Mouse (Mus musculus) CH12.LX (cell line): ENCODE data around the gene Prm2. TPM values are rescaled to one million over a fixed set of nuclear protein-coding genes. Genes with fewer than 3 reads are reported as not detected.
A peak's percentile ranks its signal among the peaks of the same experiment; 100 is the strongest.

Experiments used
- DNase-seq: peaks from one replicate; pipeline ENCODE4 v3.0.0-alpha.2; 2013; ENCODE audit errors: extremely low read depth
- H3K27ac ChIP-seq: 2 replicates; pipeline ENCODE4 v1.5.1; 2012; ENCODE audit warnings: low read depth, mild to moderate bottlenecking, control low read depth, moderate library complexity; ENCODE audit not compliant: insufficient read depth
- H3K27me3 ChIP-seq: replicated peaks from 2 replicates; pipeline ENCODE3; 2012; ENCODE audit warnings: inconsistent platforms
- H3K36me3 ChIP-seq, 2 experiments: replicated peaks in 1 of 2; 2 replicates each; pipeline versions ENCODE3 to v1.6.1; 2012; ENCODE audit warnings: inconsistent platforms in 1 of 2, low read length in 1 of 2, mild to moderate bottlenecking in 1 of 2, mixed read lengths in 1 of 2, moderate library complexity in 1 of 2; ENCODE audit not compliant: control insufficient read depth in 1 of 2, insufficient read depth in 1 of 2
- H3K4me1 ChIP-seq, 2 experiments: 2 replicates each; pipeline ENCODE4 v1.6.1; 2012; ENCODE audit warnings: inconsistent platforms in 1 of 2, moderate library complexity in 1 of 2; ENCODE audit not compliant: insufficient read depth in 2 of 2, control insufficient read depth in 1 of 2
- H3K4me2 ChIP-seq: 2 replicates; pipeline ENCODE4 v1.6.1; 2012; ENCODE audit warnings: low read depth, mild to moderate bottlenecking, control low read depth; ENCODE audit not compliant: poor library complexity, insufficient read depth, severe bottlenecking
- H3K4me3 ChIP-seq, 3 experiments: fragments of 150-350 bp in 1 of 3; sonication (generic) in 1 of 3; replicated peaks in 1 of 3; 2 replicates each; pipeline versions ENCODE3 to v1.5.1; 2011 to 2012; ENCODE audit warnings: low read depth in 2 of 3, low read length in 2 of 3, mild to moderate bottlenecking in 2 of 3, moderate library complexity in 2 of 3, control low read depth in 1 of 3, improper control_type of control experiment in 1 of 3, inconsistent platforms in 1 of 3, mixed read lengths in 1 of 3; ENCODE audit not compliant: poor library complexity in 1 of 3
- H3K79me2 ChIP-seq: replicated peaks from 2 replicates; pipeline ENCODE4 v1.6.1; 2012; ENCODE audit warnings: mild to moderate bottlenecking, moderate library complexity; ENCODE audit not compliant: control insufficient read depth, poor library complexity, insufficient read depth, severe bottlenecking; ENCODE audit errors: extremely low read depth
- H3K9ac ChIP-seq: 2 replicates; pipeline ENCODE4 v1.6.1; 2012; ENCODE audit warnings: low read depth, mild to moderate bottlenecking, control low read depth, moderate library complexity; ENCODE audit not compliant: insufficient read depth
- H3K9me3 ChIP-seq: replicated peaks from 2 replicates; pipeline ENCODE3; 2012; ENCODE audit warnings: low read length, inconsistent platforms, mixed read lengths
- BHLHE40 ChIP-seq: IDR thresholded peaks from 2 replicates; pipeline ENCODE4 v1.6.1; 2011; ENCODE audit warnings: mild to moderate bottlenecking, low read depth, low read length, improper control_type of control experiment
- CHD2 ChIP-seq: IDR thresholded peaks from 2 replicates; pipeline ENCODE4 v1.6.1; 2011; ENCODE audit warnings: low read length, improper control_type of control experiment
- E2F4 ChIP-seq: IDR thresholded peaks from 2 replicates; pipeline ENCODE4 v1.6.1; 2011; ENCODE audit warnings: low read depth, low read length, improper control_type of control experiment; ENCODE audit not compliant: insufficient replicate concordance
- ELF1 ChIP-seq: IDR thresholded peaks from 2 replicates; pipeline ENCODE4 v1.6.1; 2014; ENCODE audit warnings: low read depth, mild to moderate bottlenecking, inconsistent platforms, low read length, improper control_type of control experiment
- EP300 ChIP-seq: IDR thresholded peaks from 2 replicates; pipeline ENCODE4 v1.6.1; 2011; ENCODE audit warnings: low read length, improper control_type of control experiment
- ETS1 ChIP-seq: conservative IDR thresholded peaks from 2 replicates; pipeline ENCODE4 v1.6.1; 2012; ENCODE audit warnings: low read depth, mild to moderate bottlenecking, inconsistent platforms, low read length, improper control_type of control experiment, moderate library complexity
- GABPA ChIP-seq: IDR thresholded peaks from 2 replicates; pipeline ENCODE4 v1.6.1; 2012; ENCODE audit warnings: low read depth, low read length, improper control_type of control experiment, inconsistent platforms; ENCODE audit not compliant: insufficient replicate concordance
- IRF4 ChIP-seq: IDR thresholded peaks from 2 replicates; pipeline ENCODE4 v1.6.1; 2014; ENCODE audit warnings: low read depth, mild to moderate bottlenecking, inconsistent platforms, low read length, improper control_type of control experiment
- JUN ChIP-seq: IDR thresholded peaks from 2 replicates; pipeline ENCODE4 v1.6.1; 2011; ENCODE audit warnings: low read depth, mild to moderate bottlenecking, low read length, improper control_type of control experiment, moderate library complexity; ENCODE audit not compliant: insufficient read depth
- KAT2A ChIP-seq: IDR thresholded peaks from 2 replicates; pipeline ENCODE4 v1.6.1; 2012; ENCODE audit warnings: low read length, improper control_type of control experiment, inconsistent platforms; ENCODE audit not compliant: insufficient replicate concordance
- MAFK ChIP-seq: IDR thresholded peaks from 2 replicates; pipeline ENCODE4 v1.6.1; 2011; ENCODE audit warnings: low read length, improper control_type of control experiment; ENCODE audit not compliant: insufficient replicate concordance
- MAX ChIP-seq: IDR thresholded peaks from 2 replicates; pipeline ENCODE4 v1.6.1; 2011; ENCODE audit warnings: low read length, improper control_type of control experiment
- MAZ ChIP-seq: IDR thresholded peaks from 2 replicates; pipeline ENCODE4 v1.6.1; 2012; ENCODE audit warnings: low read depth, mild to moderate bottlenecking, inconsistent platforms, low read length, improper control_type of control experiment, moderate library complexity
- MEF2A ChIP-seq: IDR thresholded peaks from 2 replicates; pipeline ENCODE4 v1.6.1; 2014; ENCODE audit warnings: low read depth, mild to moderate bottlenecking, inconsistent platforms, low read length, improper control_type of control experiment, borderline replicate concordance
- MXI1 ChIP-seq: IDR thresholded peaks from 2 replicates; pipeline ENCODE4 v1.6.1; 2011; ENCODE audit warnings: mild to moderate bottlenecking, low read depth, low read length, improper control_type of control experiment
- MYC ChIP-seq: IDR thresholded peaks from 2 replicates; pipeline ENCODE4 v1.6.1; 2011; ENCODE audit warnings: low read depth, mild to moderate bottlenecking, improper control_type of control experiment, low read length
- NRF1 ChIP-seq: IDR thresholded peaks from 2 replicates; pipeline ENCODE4 v1.6.1; 2014; ENCODE audit warnings: low read depth, mild to moderate bottlenecking, inconsistent platforms, low read length, improper control_type of control experiment, moderate library complexity
- PAX5 ChIP-seq: IDR thresholded peaks from 2 replicates; pipeline ENCODE4 v1.6.1; 2012; ENCODE audit warnings: low read length, inconsistent platforms, mixed read lengths
- POLR2A ChIP-seq: IDR thresholded peaks from 2 replicates; pipeline ENCODE4 v1.6.1; 2011; ENCODE audit warnings: low read depth, mild to moderate bottlenecking, improper control_type of control experiment, low read length
- POLR2AphosphoS2 ChIP-seq: IDR thresholded peaks from 2 replicates; pipeline ENCODE4 v1.6.1; 2011; ENCODE audit warnings: low read depth, low read length, improper control_type of control experiment
- RCOR1 ChIP-seq: conservative IDR thresholded peaks from 2 replicates; pipeline ENCODE4 v1.6.1; 2012; ENCODE audit warnings: low read depth, mild to moderate bottlenecking, inconsistent platforms, low read length, improper control_type of control experiment
- SIN3A ChIP-seq: IDR thresholded peaks from 2 replicates; pipeline ENCODE4 v1.6.1; 2012; ENCODE audit warnings: low read length, improper control_type of control experiment, inconsistent platforms
- TBP ChIP-seq: conservative IDR thresholded peaks from 2 replicates; pipeline ENCODE4 v1.6.1; 2011; ENCODE audit warnings: low read depth, low read length, improper control_type of control experiment
- TCF12 ChIP-seq: IDR thresholded peaks from 2 replicates; pipeline ENCODE4 v1.6.1; 2014; ENCODE audit warnings: low read depth, mild to moderate bottlenecking, inconsistent platforms, low read length, improper control_type of control experiment
- UBTF ChIP-seq: IDR thresholded peaks from 2 replicates; pipeline ENCODE4 v1.6.1; 2012; ENCODE audit warnings: low read depth, mild to moderate bottlenecking, inconsistent platforms, low read length, improper control_type of control experiment, moderate library complexity
- USF1 ChIP-seq: IDR thresholded peaks from 2 replicates; pipeline ENCODE4 v1.6.1; 2014; ENCODE audit warnings: low read depth, mild to moderate bottlenecking, inconsistent platforms, low read length, improper control_type of control experiment
- USF2 ChIP-seq: conservative IDR thresholded peaks from 2 replicates; pipeline ENCODE4 v1.6.1; 2011; ENCODE audit warnings: low read depth, low read length, improper control_type of control experiment
- ZC3H11A ChIP-seq: IDR thresholded peaks from 2 replicates; pipeline ENCODE4 v1.6.1; 2012; ENCODE audit warnings: low read depth, mild to moderate bottlenecking, inconsistent platforms, low read length, improper control_type of control experiment
- ZKSCAN1 ChIP-seq: IDR thresholded peaks from 2 replicates; pipeline ENCODE4 v1.6.1; 2012; ENCODE audit warnings: low read depth, inconsistent platforms, low read length, improper control_type of control experiment, borderline replicate concordance
- ZMIZ1 ChIP-seq: IDR thresholded peaks from 2 replicates; pipeline ENCODE4 v1.6.1; 2012; ENCODE audit warnings: low read depth, mild to moderate bottlenecking, inconsistent platforms, low read length, improper control_type of control experiment
- ZNF384 ChIP-seq: IDR thresholded peaks from 2 replicates; pipeline ENCODE4 v1.6.1; 2012; ENCODE audit warnings: low read depth, low read length, improper control_type of control experiment, inconsistent platforms
- dilution Hi-C: fragments of 300-500 bp; cut with MboI; formaldehyde crosslinking; loops from 2 replicates; pipeline ENCODE4 v1.14.3; 2020; ENCODE audit warnings: low sequenced_read_pairs; ENCODE audit not compliant: extremely low pct_unique_long_range_greater_than_20kb, extremely low pct_ligation_motif_present
- in situ Hi-C: fragments of 300-500 bp; cut with MboI; formaldehyde crosslinking; loops from 3 replicates; pipeline ENCODE4 v1.14.3; 2019; ENCODE audit warnings: low sequenced_read_pairs, low pct_ligation_motif_present, low pct_unique_long_range_greater_than_20kb, mixed read lengths
- polyA plus RNA-seq: library from polyadenylated mRNA; unstranded; fragments of >175 nt; gene quantifications from 2 replicates; pipeline ENCODE4 v1.2.1, GENCODE M21; 2012; ENCODE audit warnings: low read depth; ENCODE audit not compliant: insufficient read length
- total RNA-seq, 2 experiments: library from RNA; depleted of rRNA; stranded (reverse); fragments of 300-350 nt in 1 of 2; fragments of >200 nt in 1 of 2; gene quantifications; 2 replicates each; pipeline ENCODE4 v1.2.3; 2012 to 2014

Gene Prm2
- total and polyA plus RNA-seq, 3 experiments, result not detected

GRCm38 (mm10) chr16:10776322-10776721 is 19.6 kb downstream of the Prm2 start:
- dilution Hi-C loops (no loop called here), in situ Hi-C loops (no loop called here)
- Histone ChIP-seq H3K9me3 (no peaks in the 10 kb centered on the region), H3K36me3 (peaks cover 0 to 5% of the 10 kb centered on the region in 2 experiments), H3K4me2 (no peak overlapping the region), H3K4me3 (no peak overlapping the region), H3K27ac (no peak overlapping the region), H3K79me2 (no peaks in the 10 kb centered on the region), H3K4me1 (peaks cover 44 to 87% of the 10 kb centered on the region in 2 experiments), H3K27me3 (no peaks in the 10 kb centered on the region), H3K9ac (no peak overlapping the region)
- DNase-seq, result no peak
- TF ChIP-seq NRF1 (no peak), EP300 (0 out of 2 replicates have a peak, but pooled peaks have one; percentile 11)

DNA sequence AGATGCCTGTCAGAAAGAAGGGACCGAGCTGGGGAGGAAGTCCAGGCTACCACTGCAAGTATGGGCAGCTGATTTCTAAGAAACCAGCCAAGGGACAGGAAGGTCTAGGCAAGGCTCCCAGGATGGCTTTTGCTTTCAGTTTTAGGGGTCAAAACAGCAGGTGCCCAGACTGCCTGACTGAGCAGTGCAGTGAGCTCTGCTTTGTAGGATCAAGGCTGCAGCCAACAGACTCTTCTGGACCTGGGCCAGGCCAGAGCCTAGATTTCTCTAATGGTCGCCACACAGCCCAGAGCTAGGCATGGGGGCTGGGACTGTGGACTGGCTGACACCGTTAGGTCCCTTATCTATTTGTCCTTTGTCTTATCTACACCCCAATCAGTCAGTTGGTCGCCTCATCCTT is 21.2 kb downstream of the Prm2 start:
- Histone ChIP-seq H3K4me1 (peaks cover 47 to 87% of the 10 kb centered on the region in 2 experiments), H3K4me3 (no peak overlapping the region), H3K27ac (no peak overlapping the region), H3K27me3 (no peaks in the 10 kb centered on the region), H3K36me3 (peaks cover 0 to 2% of the 10 kb centered on the region in 2 experiments), H3K9ac (no peak overlapping the region; the same call in 1 of the 2 replicates), H3K9me3 (no peaks in the 10 kb centered on the region), H3K4me2 (no peak overlapping the region), H3K79me2 (no peaks in the 10 kb centered on the region)
- DNase-seq, result no peak
- in situ Hi-C loops, result no loop called here
- TF ChIP-seq ZKSCAN1 (no peak), USF2 (no peak), JUN (no peak), ETS1 (peak; percentile 41; the same call in 1 of the 2 replicates), ZC3H11A (no peak), USF1 (no peak), UBTF (no peak), NRF1 (no peak), GABPA (no peak), MYC (no peak), KAT2A (no peak), MXI1 (no peak), POLR2AphosphoS2 (no peak), TBP (no peak), IRF4 (peak; percentile 54; the same call in 1 of the 2 replicates), TCF12 (peak; percentile 46), EP300 (peak; percentile 29; the same call in 1 of the 2 replicates), SIN3A (no peak), E2F4 (no peak), ELF1 (no peak), MAZ (no peak), ZNF384 (no peak), MAX (no peak), RCOR1 (no peak), MEF2A (no peak), ZMIZ1 (no peak), POLR2A (no peak), BHLHE40 (no peak), MAFK (no peak), PAX5 (no peak), CHD2 (no peak)
- dilution Hi-C loops, result no loop called here
